Mouse (Mus musculus): ENCODE data around the gene Agxt2.

The Agxt2 gene

GRCm38 (mm10) chr15:10426545-10427266 is 68.4 kb downstream of the Agxt2 start:
- no peak for DNase-seq

GRCm38 (mm10) chr15:10436893-10437292 is 78.6 kb downstream of the Agxt2 start:
- DNase-seq = no peak

GRCm38 (mm10) chr15:10439963-10440362 is 81.6 kb downstream of the Agxt2 start:
- DNase-seq = peak in 1 of 2 experiments; percentile 19

- DNase-seq = no peak
Measured at GRCm38 (mm10) chr15:10441493-10441892, 83.2 kb downstream of the Agxt2 start.

- no peak for DNase-seq
Measured at GRCm38 (mm10) chr15:10442275-10442674, 83.9 kb downstream of the Agxt2 start.

- DNase-seq = no peak
Measured at GRCm38 (mm10) chr15:10447102-10447501, 88.8 kb downstream of the Agxt2 start.

Measured in cerebellum, postnatal 14 days (tissue).